Mouse (Mus musculus) bone marrow macrophage, adult 2 months (primary cell): ENCODE measurements at regions not wholly inside any gene's neighbourhood (a gene's known extent, or its start where the extent isn't known, plus 50 kb on each side); places are given as distances from the start of the nearest gene placed in this dataset.

Experiments
- CTCF ChIP-seq: IDR thresholded peaks from 2 replicates; pipeline ENCODE4 v1.5.1; 2012; ENCODE audit warnings: low read depth, mild to moderate bottlenecking, low read length, moderate library complexity
- POLR2A ChIP-seq: IDR thresholded peaks from 2 replicates; pipeline ENCODE4 v1.6.1; 2012; ENCODE audit warnings: mild to moderate bottlenecking, low read depth, low read length, borderline replicate concordance

DNA sequence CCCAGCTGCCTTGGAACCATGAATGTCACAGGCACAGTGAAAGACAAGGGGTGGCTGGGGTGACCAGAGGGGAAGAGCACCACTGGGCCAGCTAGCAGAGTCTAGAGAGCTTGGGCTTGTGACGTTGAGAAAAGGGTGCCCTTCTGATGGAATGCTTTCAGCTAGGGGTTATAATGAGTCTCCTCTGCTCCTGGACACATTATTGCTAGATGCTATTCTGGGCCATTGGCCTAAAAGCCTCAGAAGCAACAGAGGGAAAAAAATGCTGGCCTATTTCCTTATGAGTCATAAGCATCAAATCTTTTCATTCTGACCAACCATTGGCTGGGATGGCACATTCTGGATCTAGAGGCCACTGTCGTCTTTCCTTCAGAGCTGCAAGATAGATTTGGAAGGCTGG lies 369.8 kb upstream of the Tshz3 start:
- no peak for TF ChIP-seq POLR2A
- TF ChIP-seq CTCF, result no peak
